Comparison of ENCODE assay signal across 13 mouse cellular contexts in the genomic region with DNA sequence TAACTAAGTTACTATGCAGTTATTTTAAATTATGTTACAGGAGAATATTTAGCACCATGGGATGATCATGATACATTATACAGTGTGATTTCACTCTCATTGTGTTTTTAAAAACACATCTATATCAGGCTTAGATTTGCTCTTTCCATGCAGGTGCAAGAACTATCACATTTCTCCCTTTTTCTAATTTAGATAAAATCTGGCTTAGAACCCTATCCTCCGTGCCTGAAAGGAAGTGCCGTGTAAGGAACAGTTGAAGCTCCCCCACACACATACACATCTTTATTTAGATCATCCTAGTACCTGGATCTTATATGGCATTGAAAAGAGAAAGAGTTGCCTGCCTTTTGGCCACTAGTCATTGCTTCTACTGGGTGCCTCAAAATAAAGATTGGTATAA.
"Had no signal": no experiment of that assay in that cellular context is flagged by ENCODE, and none has a peak within 500 bp of the region (broad histone marks: within the 10 kb centered on the region; RNA-seq: fewer than 3 reads in every experiment).

No protein-coding gene starts in this region.

- ATAC-seq: liver, postnatal 0 days; lung, postnatal 0 days; midbrain, embryonic 16.5 days had no signal

- DNase-seq: liver, postnatal 0 days; lung, adult 2 months; lung, postnatal 14 days; lung, postnatal 36 days; midbrain, embryonic 14.5 days; retina, postnatal 1 day; right cerebral cortex, postnatal 14 days; spleen, adult 18-20 months; thymus, adult 2 months; thymus, postnatal 25 days; thymus, postnatal 4 days had no signal
